Mouse (Mus musculus): ENCODE data around the gene Zhx3.

DNA sequence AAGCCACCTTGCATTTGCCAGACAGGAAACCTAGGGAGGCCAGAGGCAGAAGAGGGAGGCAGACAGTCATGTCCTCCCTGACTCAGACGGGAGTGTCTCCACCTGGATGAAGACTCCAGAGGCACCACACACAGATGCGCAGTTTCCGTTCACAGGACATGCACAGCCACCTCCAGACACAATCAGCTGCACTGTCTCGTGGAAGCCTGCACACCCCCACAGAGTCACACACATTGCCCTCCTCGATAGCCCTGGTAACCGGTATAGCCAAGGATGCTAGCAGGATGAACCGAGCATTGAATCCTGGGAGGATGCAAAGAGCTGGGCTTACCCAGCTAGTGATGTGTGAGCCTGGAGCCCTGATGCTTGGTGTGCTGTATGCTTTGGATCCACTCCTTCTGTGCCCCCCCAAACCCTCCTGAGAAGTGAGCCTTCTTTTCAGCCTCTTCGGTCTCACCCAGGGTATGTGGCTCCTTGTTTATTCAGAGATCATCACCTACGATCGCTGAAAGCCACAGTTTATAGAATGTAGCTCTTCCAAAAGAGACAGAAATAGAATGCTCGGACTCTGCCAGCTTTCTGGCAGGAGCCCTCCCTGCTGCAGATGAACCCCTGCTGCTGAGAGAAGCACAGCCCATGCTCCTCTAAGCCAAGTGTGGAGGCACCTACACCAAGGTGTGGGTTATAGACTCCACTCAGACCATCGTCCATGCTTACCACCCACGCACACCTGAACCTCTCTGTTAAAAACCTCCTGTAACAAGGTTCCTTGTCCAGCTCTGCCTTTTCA is 43.2 kb upstream of the Zhx3 start:
- TF ChIP-seq CTCF (IDR thresholded peaks at IDR 0.05; ENCODE audit: control insufficient read depth, insufficient read depth, insufficient read length), result no peak
- TF ChIP-seq MYOD1 (IDR thresholded peaks at IDR 0.05; ENCODE audit: control insufficient read depth, insufficient read length, low read depth), result no peak
- TF ChIP-seq MYOG (IDR thresholded peaks at IDR 0.05; ENCODE audit: control insufficient read depth, extremely low read depth, insufficient read length), result no peak
- TF ChIP-seq MAX (IDR thresholded peaks at IDR 0.05), result no peak
- TF ChIP-seq USF1 (IDR thresholded peaks at IDR 0.05; ENCODE audit: low read depth), result no peak
- no peak for TF ChIP-seq FOSL1 (IDR thresholded peaks at IDR 0.05; ENCODE audit: insufficient read depth, low read length, poor library complexity, severe bottlenecking)
- TF ChIP-seq CEBPB (IDR thresholded peaks at IDR 0.05; ENCODE audit: low read depth), result no peak

All from C2C12 (cell line).